Mouse (Mus musculus) urinary bladder, postnatal 25 days (tissue): ENCODE measurements at regions not wholly inside any gene's neighbourhood (a gene's known extent, or its start where the extent isn't known, plus 50 kb on each side); places are given as distances from the start of the nearest gene placed in this dataset.

ENCODE experiments used
- DNase-seq: peaks from one replicate; pipeline ENCODE4 v3.0.0; 2022; ENCODE audit warnings: low spot score

GRCm38 (mm10) chr11:19828959-19829401, 95.2 kb upstream of the Spred2 start:
- no peak for DNase-seq

- no peak for DNase-seq
Observed at GRCm38 (mm10) chr11:19829564-19830279, 94.5 kb upstream of the Spred2 start.

GRCm38 (mm10) chr11:19830280-19831062, 93.7 kb upstream of the Spred2 start:
- peak; percentile 85 for DNase-seq

- DNase-seq, result no peak
Observed at GRCm38 (mm10) chr11:19834561-19834960, 89.6 kb upstream of the Spred2 start.

GRCm38 (mm10) chr11:19835221-19835745, 88.9 kb upstream of the Spred2 start:
- no peak for DNase-seq

- DNase-seq, result no peak
Observed at GRCm38 (mm10) chr11:19838932-19839331, 85.2 kb upstream of the Spred2 start.

GRCm38 (mm10) chr11:19843084-19843483, 81.1 kb upstream of the Spred2 start:
- DNase-seq, result no peak

- no peak for DNase-seq
Observed at GRCm38 (mm10) chr11:19847910-19848309, 76.3 kb upstream of the Spred2 start.

- no peak for DNase-seq
Observed at GRCm38 (mm10) chr11:19848412-19848811, 75.8 kb upstream of the Spred2 start.

GRCm38 (mm10) chr11:19849347-19849811, 74.8 kb upstream of the Spred2 start:
- peak; percentile 44 for DNase-seq

GRCm38 (mm10) chr11:19849844-19850420, 74.2 kb upstream of the Spred2 start:
- no peak for DNase-seq

GRCm38 (mm10) chr11:19851022-19851615, 73.1 kb upstream of the Spred2 start:
- no peak for DNase-seq

GRCm38 (mm10) chr11:19861596-19861995, 62.6 kb upstream of the Spred2 start:
- DNase-seq, result no peak

- DNase-seq, result no peak
Observed at GRCm38 (mm10) chr11:19863327-19863726, 60.8 kb upstream of the Spred2 start.

GRCm38 (mm10) chr11:19866262-19866661, 57.9 kb upstream of the Spred2 start:
- DNase-seq, result no peak

GRCm38 (mm10) chr11:19869671-19870070, 54.5 kb upstream of the Spred2 start:
- DNase-seq, result no peak

- no peak for DNase-seq
Observed at GRCm38 (mm10) chr11:19870136-19870535, 54.0 kb upstream of the Spred2 start.

GRCm38 (mm10) chr11:19873796-19874195, 50.4 kb upstream of the Spred2 start:
- DNase-seq, result peak; percentile 29
